ENCODE assay signal across 35 mouse cellular contexts in genomic region chr14:122432558-122432957, GRCm38 (mm10). TPM values are rescaled to one million over a fixed set of nuclear protein-coding genes. Genes with fewer than 3 reads are reported as not detected.
DNase-seq lines count a peak whose midpoint lies in the region; ATAC-seq and TF ChIP-seq lines count a peak whose summit lies in the region.
"Had no signal": no experiment of that assay in that cellular context is flagged by ENCODE, and none has a peak within 500 bp of the region (broad histone marks: within the 10 kb centered on the region; RNA-seq: fewer than 3 reads in every experiment).

No protein-coding gene starts in this region.

- no peaks in the 10 kb centered on the region for H3K9me3 ChIP-seq in CH12.LX (replicated peaks; ENCODE audit: low read length)
- H3K9me3 ChIP-seq in MEL (replicated peaks; ENCODE audit: insufficient read depth, low read length): no peaks in the 10 kb centered on the region
- no peaks in the 10 kb centered on the region for H3K9me3 ChIP-seq in kidney, embryonic 16.5 days (ENCODE audit: low read length)
- H3K9me3 ChIP-seq: hindbrain, embryonic 12.5 days; hindbrain, embryonic 15.5 days had no signal

- no peak for TF ChIP-seq POLR2A in CH12.LX (IDR thresholded peaks at IDR 0.05; ENCODE audit: low read depth, low read length)
- TF ChIP-seq POLR2A in MEL (IDR thresholded peaks at IDR 0.05; ENCODE audit: control insufficient read depth in 1 of 2, insufficient read depth in 1 of 2, low read depth in 1 of 2, low read length in 2 of 2, poor library complexity in 1 of 2): no peak

- no peak overlapping the region for H3K27ac ChIP-seq in CH12.LX (ENCODE audit: insufficient read depth, low read depth)
- H3K27ac ChIP-seq in MEL (ENCODE audit: control insufficient read depth, low read depth, low read length): peak overlapping the region; percentile 54
- H3K27ac ChIP-seq in kidney, embryonic 16.5 days (ENCODE audit: low read length): no peak overlapping the region
- H3K27ac ChIP-seq: hindbrain, embryonic 12.5 days; hindbrain, embryonic 15.5 days had no signal

- dilution Hi-C loops in CH12.LX (cut with MboI; ENCODE audit: extremely low pct_ligation_motif_present, extremely low pct_unique_long_range_greater_than_20kb, low sequenced_read_pairs): no loop called here

- H3K9ac ChIP-seq in CH12.LX (ENCODE audit: insufficient read depth, low read depth) (no peak overlapping the region), MEL (ENCODE audit: control insufficient read depth, low read depth, low read length, poor library complexity, severe bottlenecking) (peak overlapping the region; percentile 47)
- no peak overlapping the region for H3K9ac ChIP-seq in kidney, embryonic 16.5 days (replicated peaks; ENCODE audit: low read length)
- H3K9ac ChIP-seq: forebrain, postnatal 0 days; hindbrain, embryonic 12.5 days; hindbrain, embryonic 15.5 days had no signal

- H3K4me2 ChIP-seq in CH12.LX (ENCODE audit: insufficient read depth, low read depth, poor library complexity, severe bottlenecking): peak overlapping the region; percentile 45; the same call in 1 of the 2 replicates
- H3K4me2 ChIP-seq in kidney, embryonic 16.5 days (replicated peaks; ENCODE audit: low read depth, low read length): no peak overlapping the region
- H3K4me2 ChIP-seq: heart, embryonic 11.5 days; hindbrain, embryonic 12.5 days; hindbrain, embryonic 15.5 days had no signal

- H3K4me3 ChIP-seq in CH12.LX (replicated peaks in 1 of 3; ENCODE audit: low read depth in 2 of 3, low read length in 2 of 3, poor library complexity in 1 of 3) (no peak overlapping the region), MEL (ENCODE audit: control insufficient read depth in 1 of 2, insufficient read depth in 1 of 2, low read depth in 2 of 2, low read length in 2 of 2) (peak overlapping the region; percentile 31 to 42)
- H3K4me3 ChIP-seq in kidney, embryonic 16.5 days (ENCODE audit: low read length): no peak overlapping the region
- H3K4me3 ChIP-seq: hindbrain, embryonic 12.5 days; hindbrain, embryonic 15.5 days had no signal

- TF ChIP-seq EP300 in CH12.LX (IDR thresholded peaks at IDR 0.05; ENCODE audit: low read length): no peak
- peak; percentile 81 to 90 for TF ChIP-seq EP300 in MEL (IDR thresholded peaks at IDR 0.05; ENCODE audit: low read depth in 1 of 2, low read length in 2 of 2)

- no peaks in the 10 kb centered on the region for H3K27me3 ChIP-seq in CH12.LX (replicated peaks)
- H3K27me3 ChIP-seq in MEL (ENCODE audit: control insufficient read depth in 1 of 2, insufficient read depth in 2 of 2, low read length in 2 of 2): no peaks in the 10 kb centered on the region
- no peaks in the 10 kb centered on the region for H3K27me3 ChIP-seq in kidney, embryonic 16.5 days (ENCODE audit: insufficient read depth, low read length)
- H3K27me3 ChIP-seq: hindbrain, embryonic 12.5 days; hindbrain, embryonic 15.5 days; Patski had no signal

- TF ChIP-seq RAD21 in CH12.LX (IDR thresholded peaks at IDR 0.05; ENCODE audit: low read depth, low read length) (no peak), MEL (IDR thresholded peaks at IDR 0.05; ENCODE audit: low read depth, low read length) (no peak; the same call in 1 of the 2 replicates)

- in situ Hi-C loops in CH12.LX (cut with MboI; ENCODE audit: low pct_ligation_motif_present, low pct_unique_long_range_greater_than_20kb, low sequenced_read_pairs): no loop called here

- DNase-seq in 416B (ENCODE audit: low read depth) (peak; percentile 1), CH12.LX (ENCODE audit: extremely low read depth) (no peak), MEL (ENCODE audit: low read depth, low spot score) (peak; percentile 61)
- no peak for DNase-seq in gastrocnemius, adult 18-20 months (ENCODE audit: low spot score)
- DNase-seq in frontal cortex, postnatal 14 days (ENCODE audit: low spot score in 2 of 2): no peak
- DNase-seq: adrenal gland, postnatal 10 days; adrenal gland, postnatal 36 days; cerebellum, adult 18-20 months; cerebellum, adult 9-10 months; cerebellum, postnatal 14 days; forebrain, postnatal 0 days; gastrocnemius, postnatal 10 days; gastrocnemius, postnatal 36 days; kidney, adult 18-20 months had no signal

- H3K4me1 ChIP-seq in CH12.LX (ENCODE audit: control insufficient read depth in 1 of 2, insufficient read depth in 2 of 2): peaks cover 0 to 8% of the 10 kb centered on the region in 2 experiments; a peak in 1 of 4 replicates
- H3K4me1 ChIP-seq in MEL (ENCODE audit: control insufficient read depth in 1 of 2, insufficient read depth in 2 of 2, low read length in 2 of 2): peaks cover 3 to 19% of the 10 kb centered on the region in 2 experiments; a peak in 3 of 4 replicates
- no peaks in the 10 kb centered on the region for H3K4me1 ChIP-seq in kidney, embryonic 16.5 days (ENCODE audit: insufficient read depth, low read length)

- WGBS in kidney, embryonic 16.5 days: 62% methylated on average over 3 of the region's 3 CpGs

- no peak for TF ChIP-seq CTCF in CH12.LX (conservative IDR thresholded peaks at IDR 0.05 in 1 of 2, IDR thresholded peaks at IDR 0.05 in 1 of 2; ENCODE audit: low read depth in 2 of 2, low read length in 2 of 2)
- no peak for TF ChIP-seq CTCF in MEL (IDR thresholded peaks at IDR 0.05 in 2 of 3, conservative IDR thresholded peaks at IDR 0.05 in 1 of 3; ENCODE audit: control insufficient read depth in 1 of 3, insufficient read depth in 1 of 3, low read depth in 2 of 3, low read length in 3 of 3, poor library complexity in 1 of 3, severe bottlenecking in 1 of 3)

- 0 out of 2 replicates have a peak, but pooled peaks have one; percentile 23 for ATAC-seq in megakaryocyte progenitor cell, adult 5-6 weeks (replicated peaks; ENCODE audit: poor library complexity)
- no peak for ATAC-seq in kidney, embryonic 16.5 days (ENCODE audit: low FRiP score, low TSS enrichment)
- ATAC-seq: activated CD4-positive, CD25-positive, alpha-beta regulatory T cell, adult 4 months; forebrain, embryonic 14.5 days; forebrain, postnatal 0 days; inflammation-experienced regulatory T-cells, adult 6 months; intestine, embryonic 16.5 days; Patski had no signal

- no peaks in the 10 kb centered on the region for H3K36me3 ChIP-seq in CH12.LX (replicated peaks in 1 of 2; ENCODE audit: control insufficient read depth in 1 of 2, insufficient read depth in 1 of 2, low read length in 1 of 2)
- peaks cover 0 to 19% of the 10 kb centered on the region in 2 experiments; a peak in 2 of 4 replicates for H3K36me3 ChIP-seq in MEL (ENCODE audit: control insufficient read depth in 1 of 2, insufficient read depth in 2 of 2, low read length in 2 of 2)
- no peaks in the 10 kb centered on the region for H3K36me3 ChIP-seq in kidney, embryonic 16.5 days (ENCODE audit: insufficient read depth, low read length)
- H3K36me3 ChIP-seq: hindbrain, embryonic 12.5 days; hindbrain, embryonic 15.5 days had no signal

- no peaks in the 10 kb centered on the region for H3K79me2 ChIP-seq in CH12.LX (replicated peaks; ENCODE audit: control insufficient read depth, extremely low read depth, insufficient read depth, poor library complexity, severe bottlenecking)
- H3K79me2 ChIP-seq in MEL (ENCODE audit: control insufficient read depth, insufficient read depth, low read length, poor library complexity): no peaks in the 10 kb centered on the region

TF ChIP-seq in CH12.LX, 34 proteins besides CTCF, POLR2A, EP300 and RAD21 (continues in another document):
- TF ChIP-seq MEF2A (IDR thresholded peaks at IDR 0.05; ENCODE audit: borderline replicate concordance, low read depth, low read length): no peak

RNA-seq across cellular contexts. Expression of gene Gm5089, which starts 18.4 kb away (rescaled TPM):
- total RNA-seq in CH12.LX (2012; rRNA removed): not detected in 2 replicates
- total RNA-seq in CH12.LX (2014; rRNA removed): not detected in 2 replicates
- not detected in 2 replicates for polyA plus RNA-seq in CH12.LX (2012; ENCODE audit: insufficient read length, low read depth)
- not detected in 2 replicates for total RNA-seq in MEL (2012; rRNA removed)
- not detected for polyA plus RNA-seq in MEL (2012; ENCODE audit: insufficient read depth in 1 of 2, insufficient read length in 2 of 2, low read depth in 1 of 2, low replicate concordance in 2 of 2, missing spikeins in 1 of 2)
- not detected in 2 replicates for total RNA-seq in megakaryocyte progenitor cell, adult 5-6 weeks (2015)
- total RNA-seq in megakaryocyte progenitor cell, adult 5-6 weeks (2017): not detected in 2 replicates
- total RNA-seq in gastrocnemius, adult 18-20 months (2021): not detected
- not detected in 2 replicates for polyA plus RNA-seq in kidney, embryonic 16.5 days (2015; fragmentation: Nextera tagmentation; extraction: Ambion mirVana)
- total RNA-seq: adrenal gland, adult 18-20 months; adrenal gland, postnatal 10 days; adrenal gland, postnatal 36 days; gastrocnemius, postnatal 10 days; gastrocnemius, postnatal 36 days; granulocyte monocyte progenitor cell, adult 5-6 weeks; heart, adult 8-10 months; heart, postnatal 25 days; hematopoietic stem cell, adult 5-6 weeks had no signal
- polyA plus RNA-seq: activated CD4-positive, CD25-positive, alpha-beta regulatory T cell, adult 4 months; embryonic facial prominence, embryonic 11.5 days; embryonic facial prominence, embryonic 14.5 days; heart, embryonic 11.5 days; heart, embryonic 14.5 days; heart, postnatal 0 days; inflammation-experienced regulatory T-cells, adult 6 months; intestine, embryonic 16.5 days; Patski had no signal

RNA-seq across cellular contexts. Expression of gene Zic5, which starts 32.9 kb away (rescaled TPM):
- total RNA-seq in CH12.LX (2012; rRNA removed): 1.5 and 2.6 TPM in 2 replicates
- 1.3 and 2.0 TPM in 2 replicates for total RNA-seq in CH12.LX (2014; rRNA removed)
- 8.1 and 9.1 TPM in 2 replicates for polyA plus RNA-seq in CH12.LX (2012; ENCODE audit: insufficient read length, low read depth)
- total RNA-seq in MEL (2012; rRNA removed): 9.9 and 10.4 TPM in 2 replicates
- polyA plus RNA-seq in MEL (2012; ENCODE audit: insufficient read depth in 1 of 2, insufficient read length in 2 of 2, low read depth in 1 of 2, low replicate concordance in 2 of 2, missing spikeins in 1 of 2): 10 to 100 TPM; 23.6 to 50.6 TPM
- total RNA-seq in megakaryocyte progenitor cell, adult 5-6 weeks (2015): not detected in 2 replicates
- total RNA-seq in megakaryocyte progenitor cell, adult 5-6 weeks (2017): not detected in 2 replicates
- total RNA-seq in gastrocnemius, adult 18-20 months (2021): not detected
- polyA plus RNA-seq in kidney, embryonic 16.5 days (2015; fragmentation: Nextera tagmentation; extraction: Ambion mirVana): 0.06 and 0.14 TPM in 2 replicates
- total RNA-seq: adrenal gland, adult 18-20 months; adrenal gland, postnatal 10 days; adrenal gland, postnatal 36 days; gastrocnemius, postnatal 10 days; gastrocnemius, postnatal 36 days; granulocyte monocyte progenitor cell, adult 5-6 weeks; heart, adult 8-10 months; heart, postnatal 25 days; hematopoietic stem cell, adult 5-6 weeks had no signal
- polyA plus RNA-seq: heart, postnatal 0 days; intestine, embryonic 16.5 days had no signal

RNA-seq across cellular contexts. Expression of gene Zic2, which starts 42.7 kb away (rescaled TPM):
- total RNA-seq in CH12.LX (2012; rRNA removed) (not detected in 2 replicates), CH12.LX (2014; rRNA removed) (not detected in 2 replicates), MEL (2012; rRNA removed) (0.07 TPM in 1 of 2 replicates, not detected in the other)
- polyA plus RNA-seq in CH12.LX (2012; ENCODE audit: insufficient read length, low read depth) (0.13 TPM in 1 of 2 replicates, not detected in the other), MEL (2012; ENCODE audit: insufficient read depth in 1 of 2, insufficient read length in 2 of 2, low read depth in 1 of 2, low replicate concordance in 2 of 2, missing spikeins in 1 of 2) (1 to 10 TPM in 1 of 2 experiments, not detected in 1; 1.1 TPM)
- total RNA-seq in megakaryocyte progenitor cell, adult 5-6 weeks (2015): not detected in 2 replicates
- not detected in 2 replicates for total RNA-seq in megakaryocyte progenitor cell, adult 5-6 weeks (2017)
- total RNA-seq in gastrocnemius, adult 18-20 months (2021): not detected
- polyA plus RNA-seq in kidney, embryonic 16.5 days (2015; fragmentation: Nextera tagmentation; extraction: Ambion mirVana): not detected in 2 replicates
- total RNA-seq: adrenal gland, adult 18-20 months; gastrocnemius, postnatal 10 days; gastrocnemius, postnatal 36 days; granulocyte monocyte progenitor cell, adult 5-6 weeks; heart, postnatal 25 days; hematopoietic stem cell, adult 5-6 weeks had no signal
- polyA plus RNA-seq: activated CD4-positive, CD25-positive, alpha-beta regulatory T cell, adult 4 months; heart, embryonic 14.5 days; heart, postnatal 0 days; inflammation-experienced regulatory T-cells, adult 6 months; intestine, embryonic 16.5 days had no signal

RNA-seq across cellular contexts. Expression of gene Gm10837, which starts 57.8 kb away (rescaled TPM):
- not detected in 2 replicates for total RNA-seq in CH12.LX (2012; rRNA removed)
- not detected in 2 replicates for total RNA-seq in CH12.LX (2014; rRNA removed)
- polyA plus RNA-seq in CH12.LX (2012; ENCODE audit: insufficient read length, low read depth): not detected in 2 replicates
- total RNA-seq in MEL (2012; rRNA removed): not detected in 2 replicates
- polyA plus RNA-seq in MEL (2012; ENCODE audit: insufficient read depth in 1 of 2, insufficient read length in 2 of 2, low read depth in 1 of 2, low replicate concordance in 2 of 2, missing spikeins in 1 of 2): not detected
- not detected in 2 replicates for total RNA-seq in megakaryocyte progenitor cell, adult 5-6 weeks (2015)
- total RNA-seq in megakaryocyte progenitor cell, adult 5-6 weeks (2017): not detected in 2 replicates
- total RNA-seq in gastrocnemius, adult 18-20 months (2021): not detected
- not detected in 2 replicates for polyA plus RNA-seq in kidney, embryonic 16.5 days (2015; fragmentation: Nextera tagmentation; extraction: Ambion mirVana)
- total RNA-seq: adrenal gland, adult 18-20 months; adrenal gland, postnatal 10 days; adrenal gland, postnatal 36 days; ES-E14; gastrocnemius, postnatal 10 days; gastrocnemius, postnatal 36 days; granulocyte monocyte progenitor cell, adult 5-6 weeks; heart, adult 8-10 months; heart, postnatal 25 days; hematopoietic stem cell, adult 5-6 weeks had no signal
- polyA plus RNA-seq: activated CD4-positive, CD25-positive, alpha-beta regulatory T cell, adult 4 months; embryonic facial prominence, embryonic 11.5 days; frontal cortex, adult 2 months; heart, embryonic 14.5 days; heart, postnatal 0 days; intestine, embryonic 16.5 days; Patski had no signal

Comparison
In these comparisons a context has a peak if more than half of its experiments do, and no peak if none do; other contexts are left out.
1. DNase-seq: peak in 416B (single experiment) and MEL (single experiment); none in CH12.LX (single experiment), gastrocnemius, adult 18-20 months (single experiment) and frontal cortex, postnatal 14 days (0 of 2).
2. H3K4me3 ChIP-seq: peak in MEL (2 of 2); none in CH12.LX (0 of 3) and kidney, embryonic 16.5 days (single experiment).